ENCODE assay signal across 18 mouse cellular contexts in the genomic region with DNA sequence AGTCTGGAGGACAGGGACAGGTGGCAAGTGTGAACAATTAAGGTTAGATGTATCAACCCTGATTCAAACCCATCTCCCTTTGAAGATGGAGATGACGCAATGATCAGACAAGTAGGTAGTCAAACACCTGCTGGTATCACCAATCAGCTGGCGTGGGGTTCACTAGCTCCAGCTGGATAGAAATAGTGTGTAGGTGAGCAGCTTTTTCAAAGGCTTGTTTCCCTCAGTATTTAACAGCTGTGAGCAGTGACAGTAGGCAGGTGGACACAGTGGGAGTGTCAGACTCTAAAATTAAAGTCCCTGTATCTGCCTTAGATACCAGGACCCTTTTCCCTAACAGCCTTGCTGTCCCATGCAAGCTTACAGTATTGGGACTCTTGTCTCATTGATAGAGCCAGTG.
A peak's percentile ranks its signal among the peaks of the same experiment; 100 is the strongest.
DNase-seq lines count a peak whose midpoint lies in the region; ATAC-seq and TF ChIP-seq lines count a peak whose summit lies in the region.
"Had no signal": no experiment of that assay in that cellular context is flagged by ENCODE, and none has a peak within 500 bp of the region (broad histone marks: within the 10 kb centered on the region; RNA-seq: fewer than 3 reads in every experiment).

No protein-coding gene starts in this region.

- no peak overlapping the region for H3K4me2 ChIP-seq in liver, postnatal 0 days (ENCODE audit: low read depth, low read length)
- H3K4me2 ChIP-seq: embryonic facial prominence, embryonic 12.5 days; forebrain, embryonic 13.5 days; forebrain, embryonic 15.5 days had no signal

- no peak for TF ChIP-seq CTCF in left cerebral cortex, adult 2 months (IDR thresholded peaks at IDR 0.05)
- TF ChIP-seq CTCF in liver, postnatal 0 days (IDR thresholded peaks at IDR 0.05; ENCODE audit: low read depth), result no peak

- no peaks in the 10 kb centered on the region for H3K9me3 ChIP-seq in liver, postnatal 0 days (ENCODE audit: low read length)
- H3K9me3 ChIP-seq: embryonic facial prominence, embryonic 10.5 days; embryonic facial prominence, embryonic 12.5 days; forebrain, embryonic 13.5 days; forebrain, embryonic 15.5 days had no signal

- no peaks in the 10 kb centered on the region for H3K36me3 ChIP-seq in liver, postnatal 0 days (replicated peaks; ENCODE audit: insufficient read depth, low read length)
- H3K36me3 ChIP-seq: embryonic facial prominence, embryonic 10.5 days; embryonic facial prominence, embryonic 12.5 days; forebrain, embryonic 15.5 days had no signal

- intact Hi-C loops in heart, postnatal 14 days (cut with DNase I), result no loop called here
- intact Hi-C loops in left cerebral cortex, adult 2 months (cut with DNase I), result no loop called here
- intact Hi-C loops in left cerebral cortex, postnatal 14 days (cut with DNase I), result no loop called here

- H3K9ac ChIP-seq in liver, postnatal 0 days (replicated peaks), result no peak overlapping the region
- H3K9ac ChIP-seq: embryonic facial prominence, embryonic 12.5 days; forebrain, embryonic 13.5 days; forebrain, embryonic 15.5 days; forebrain, postnatal 0 days had no signal

- TF ChIP-seq EP300 in liver, postnatal 0 days (IDR thresholded peaks at IDR 0.05; ENCODE audit: low read depth), result no peak

- H3K27me3 ChIP-seq in liver, postnatal 0 days (ENCODE audit: insufficient read depth, low read length), result no peaks in the 10 kb centered on the region
- H3K27me3 ChIP-seq: embryonic facial prominence, embryonic 12.5 days; forebrain, embryonic 13.5 days; forebrain, embryonic 15.5 days had no signal

- 80% methylated on average over 2 of the region's 2 CpGs for WGBS in liver, postnatal 0 days (ENCODE audit: insufficient replicate concordance)

- peak; percentile 77 for DNase-seq in heart, adult 11 months
- no peak for DNase-seq in heart, postnatal 14 days
- no peak for DNase-seq in left cerebral cortex, adult 2 months (ENCODE audit: extremely low spot score in 1 of 2, low spot score in 2 of 2)
- no peak for DNase-seq in left cerebral cortex, postnatal 14 days (ENCODE audit: low spot score in 2 of 2)
- no peak for DNase-seq in liver, postnatal 0 days
- DNase-seq: adrenal gland, adult 2 months; adrenal gland, postnatal 10 days; adrenal gland, postnatal 25 days; cerebellum, adult 11-12 months; cerebellum, adult 2 months; cerebellum, adult 9-10 months; cerebellum, postnatal 10 days; cerebellum, postnatal 25 days; forebrain, postnatal 0 days had no signal

- no peak overlapping the region for H3K4me3 ChIP-seq in left cerebral cortex, adult 2 months
- H3K4me3 ChIP-seq in liver, postnatal 0 days (ENCODE audit: low read depth, low read length), result no peak overlapping the region
- H3K4me3 ChIP-seq: embryonic facial prominence, embryonic 10.5 days; embryonic facial prominence, embryonic 12.5 days; forebrain, embryonic 13.5 days; forebrain, embryonic 15.5 days had no signal

- H3K27ac ChIP-seq in left cerebral cortex, adult 2 months, result peak overlapping the region; percentile 32; the same call in 1 of the 2 replicates
- no peak overlapping the region for H3K27ac ChIP-seq in liver, postnatal 0 days (ENCODE audit: low read depth)
- H3K27ac ChIP-seq: embryonic facial prominence, embryonic 10.5 days; embryonic facial prominence, embryonic 12.5 days; forebrain, embryonic 13.5 days; forebrain, embryonic 15.5 days had no signal

- ATAC-seq in liver, postnatal 0 days, result no peak
- ATAC-seq: forebrain, embryonic 13.5 days; forebrain, embryonic 15.5 days; forebrain, postnatal 0 days had no signal

- H3K4me1 ChIP-seq in liver, postnatal 0 days (ENCODE audit: insufficient read depth), result no peaks in the 10 kb centered on the region; the same call in 1 of the 2 replicates
- H3K4me1 ChIP-seq: embryonic facial prominence, embryonic 12.5 days had no signal
